In the genomic region with DNA sequence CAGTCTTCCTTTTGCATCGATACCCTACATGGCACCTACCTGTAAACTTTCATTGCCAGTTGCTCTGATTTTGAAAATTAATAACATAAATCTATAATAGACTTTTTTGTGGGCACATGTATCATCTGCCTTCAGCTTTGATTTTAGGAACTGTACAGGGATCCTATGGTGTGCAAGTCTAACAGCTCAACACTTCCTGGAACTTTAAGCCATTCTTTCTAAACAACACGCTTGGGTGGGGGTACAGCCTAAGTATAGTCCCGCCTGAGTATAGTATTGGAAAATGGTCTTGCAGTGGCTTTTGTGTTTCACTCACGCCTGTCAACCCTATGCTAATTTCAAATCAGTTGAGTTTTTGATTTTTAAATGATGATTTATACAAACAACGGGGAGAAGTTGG, we compare ENCODE assay signal across 17 mouse cellular contexts. TPM values are rescaled to one million over a fixed set of nuclear protein-coding genes. Genes with fewer than 3 reads are reported as not detected.
DNase-seq lines count a peak whose midpoint lies in the region; ATAC-seq and TF ChIP-seq lines count a peak whose summit lies in the region.
"Had no signal": no experiment of that assay in that cellular context is flagged by ENCODE, and none has a peak within 500 bp of the region (broad histone marks: within the 10 kb centered on the region; RNA-seq: fewer than 3 reads in every experiment).

No protein-coding gene starts in this region.

- no peak for ATAC-seq in forebrain, embryonic 13.5 days
- no peak for ATAC-seq in hindbrain, embryonic 14.5 days (ENCODE audit: low FRiP score)
- ATAC-seq in midbrain, postnatal 0 days (ENCODE audit: low FRiP score), result no peak
- ATAC-seq: liver, embryonic 12.5 days; Patski had no signal

- DNase-seq in heart, adult 11 months, result peak; percentile 12
- no peak for DNase-seq in heart, embryonic 10.5 days (ENCODE audit: low spot score)
- no peak for DNase-seq in hindbrain, embryonic 14.5 days (ENCODE audit: low spot score)
- DNase-seq in midbrain, postnatal 0 days (ENCODE audit: low spot score), result no peak
- no peak for DNase-seq in testis, postnatal 14 days (ENCODE audit: low spot score)
- DNase-seq in heart, adult 8-10 months (ENCODE audit: low spot score), result no peak
- DNase-seq in kidney, postnatal 10 days, result no peak
- DNase-seq: cerebellum, adult 9-11 months; heart, adult 18-20 months; kidney, adult 11 months; kidney, postnatal 25 days; thymus, adult 18-20 months had no signal

- H3K9ac ChIP-seq in forebrain, embryonic 13.5 days, result no peak overlapping the region
- H3K9ac ChIP-seq in hindbrain, embryonic 14.5 days, result no peak overlapping the region
- no peak overlapping the region for H3K9ac ChIP-seq in midbrain, postnatal 0 days (replicated peaks; ENCODE audit: low read length, poor library complexity, severe bottlenecking)
- H3K9ac ChIP-seq: liver, embryonic 12.5 days had no signal

- no peaks in the 10 kb centered on the region for H3K9me3 ChIP-seq in heart, embryonic 10.5 days
- H3K9me3 ChIP-seq in forebrain, embryonic 13.5 days (replicated peaks), result no peaks in the 10 kb centered on the region
- H3K9me3 ChIP-seq in hindbrain, embryonic 14.5 days (ENCODE audit: control insufficient read depth, low read length), result no peaks in the 10 kb centered on the region
- no peaks in the 10 kb centered on the region for H3K9me3 ChIP-seq in midbrain, postnatal 0 days (ENCODE audit: low read length)
- H3K9me3 ChIP-seq: limb, embryonic 10.5 days; liver, embryonic 12.5 days had no signal

- H3K36me3 ChIP-seq in heart, embryonic 10.5 days, result no peaks in the 10 kb centered on the region
- H3K36me3 ChIP-seq in forebrain, embryonic 13.5 days (ENCODE audit: poor library complexity, severe bottlenecking), result peaks cover 8% of the 10 kb centered on the region
- peaks cover under 1% of the 10 kb centered on the region; the same call in 1 of the 2 replicates for H3K36me3 ChIP-seq in hindbrain, embryonic 14.5 days (replicated peaks; ENCODE audit: control insufficient read depth, insufficient read depth)
- no peaks in the 10 kb centered on the region for H3K36me3 ChIP-seq in midbrain, postnatal 0 days (ENCODE audit: insufficient read depth, low read length)
- H3K36me3 ChIP-seq: limb, embryonic 10.5 days; liver, embryonic 12.5 days had no signal

- no peak for TF ChIP-seq CTCF in midbrain, postnatal 0 days (IDR thresholded peaks at IDR 0.05)

- peak overlapping the region; percentile 77 for H3K4me2 ChIP-seq in forebrain, embryonic 13.5 days
- H3K4me2 ChIP-seq in hindbrain, embryonic 14.5 days (replicated peaks), result peak overlapping the region; percentile 76
- peak overlapping the region; percentile 69 for H3K4me2 ChIP-seq in midbrain, postnatal 0 days (ENCODE audit: low read depth, low read length, poor library complexity, severe bottlenecking)
- H3K4me2 ChIP-seq: liver, embryonic 12.5 days had no signal

- 85% methylated on average over 5 of the region's 5 CpGs for WGBS in heart, embryonic 10.5 days
- 80% methylated on average over 5 of the region's 5 CpGs for WGBS in forebrain, embryonic 13.5 days
- 78% methylated on average over 5 of the region's 5 CpGs for WGBS in hindbrain, embryonic 14.5 days
- WGBS in midbrain, postnatal 0 days, result 68% methylated on average over 5 of the region's 5 CpGs

- H3K27ac ChIP-seq in heart, embryonic 10.5 days, result no peak overlapping the region
- H3K27ac ChIP-seq in forebrain, embryonic 13.5 days, result no peak overlapping the region
- no peak overlapping the region for H3K27ac ChIP-seq in hindbrain, embryonic 14.5 days
- no peak overlapping the region for H3K27ac ChIP-seq in midbrain, postnatal 0 days (ENCODE audit: low read depth, low read length)
- H3K27ac ChIP-seq: limb, embryonic 10.5 days; liver, embryonic 12.5 days had no signal

- no peak overlapping the region for H3K4me3 ChIP-seq in heart, embryonic 10.5 days
- peak overlapping the region; percentile 99 for H3K4me3 ChIP-seq in forebrain, embryonic 13.5 days
- peak overlapping the region; percentile 87 for H3K4me3 ChIP-seq in hindbrain, embryonic 14.5 days (replicated peaks; ENCODE audit: low read length)
- peak overlapping the region; percentile 98 for H3K4me3 ChIP-seq in midbrain, postnatal 0 days (ENCODE audit: low read depth, low read length)
- H3K4me3 ChIP-seq: limb, embryonic 10.5 days; liver, embryonic 12.5 days had no signal

- peaks cover 9% of the 10 kb centered on the region; the same call in 1 of the 2 replicates for H3K4me1 ChIP-seq in heart, embryonic 10.5 days
- peaks cover 78% of the 10 kb centered on the region for H3K4me1 ChIP-seq in forebrain, embryonic 13.5 days
- H3K4me1 ChIP-seq in hindbrain, embryonic 14.5 days (replicated peaks; ENCODE audit: control insufficient read depth, insufficient read depth, low read length), result peaks cover 63% of the 10 kb centered on the region
- H3K4me1 ChIP-seq in midbrain, postnatal 0 days (ENCODE audit: insufficient read depth, low read length), result peaks cover 11% of the 10 kb centered on the region; the same call in 1 of the 2 replicates

- peaks cover 30% of the 10 kb centered on the region for H3K27me3 ChIP-seq in heart, embryonic 10.5 days (ENCODE audit: insufficient read depth, poor library complexity, severe bottlenecking)
- H3K27me3 ChIP-seq in forebrain, embryonic 13.5 days, result no peaks in the 10 kb centered on the region
- H3K27me3 ChIP-seq in hindbrain, embryonic 14.5 days (ENCODE audit: control insufficient read depth, insufficient read depth, low read length), result no peaks in the 10 kb centered on the region
- no peaks in the 10 kb centered on the region for H3K27me3 ChIP-seq in midbrain, postnatal 0 days (ENCODE audit: insufficient read depth, low read length)

RNA-seq across cellular contexts. Expression of a gene that starts 2.5 kb away (rescaled TPM):
- 0.43 and 1.0 TPM in 2 replicates for polyA plus RNA-seq in heart, embryonic 10.5 days (2016; fragmentation: Nextera tagmentation; extraction: Ambion mirVana)
- 11.4 and 14.0 TPM in 2 replicates for polyA plus RNA-seq in forebrain, embryonic 13.5 days (2015; fragmentation: Nextera tagmentation; extraction: Ambion mirVana)
- 28.4 and 31.6 TPM in 2 replicates for polyA plus RNA-seq in hindbrain, embryonic 14.5 days (2014; fragmentation: Nextera tagmentation; extraction: Ambion mirVana)
- 70.0 and 89.7 TPM in 2 replicates for total RNA-seq in midbrain, postnatal 0 days (2014; rRNA removed)
- 16.6 and 20.3 TPM in 2 replicates for polyA plus RNA-seq in midbrain, postnatal 0 days (2015; fragmentation: Nextera tagmentation; extraction: Ambion mirVana)
- under 1 TPM; 0.16 to 0.52 (median 0.36) TPM for total RNA-seq in heart, adult 8-10 months (2022)
- total RNA-seq: gastrocnemius, adult 18-20 months had no signal
